Mouse (Mus musculus) urinary bladder, postnatal 14 days (tissue): ENCODE data around the gene Ahdc1.
A peak's percentile ranks its signal among the peaks of the same experiment; 100 is the strongest.

Experiments used
- DNase-seq: peaks from one replicate; pipeline ENCODE4 v3.0.0; 2021; ENCODE audit warnings: low spot score

The Ahdc1 gene

GRCm38 (mm10) chr4:133101751-133102150 is 90.7 kb downstream of the Ahdc1 start:
- DNase-seq: no peak

DNA sequence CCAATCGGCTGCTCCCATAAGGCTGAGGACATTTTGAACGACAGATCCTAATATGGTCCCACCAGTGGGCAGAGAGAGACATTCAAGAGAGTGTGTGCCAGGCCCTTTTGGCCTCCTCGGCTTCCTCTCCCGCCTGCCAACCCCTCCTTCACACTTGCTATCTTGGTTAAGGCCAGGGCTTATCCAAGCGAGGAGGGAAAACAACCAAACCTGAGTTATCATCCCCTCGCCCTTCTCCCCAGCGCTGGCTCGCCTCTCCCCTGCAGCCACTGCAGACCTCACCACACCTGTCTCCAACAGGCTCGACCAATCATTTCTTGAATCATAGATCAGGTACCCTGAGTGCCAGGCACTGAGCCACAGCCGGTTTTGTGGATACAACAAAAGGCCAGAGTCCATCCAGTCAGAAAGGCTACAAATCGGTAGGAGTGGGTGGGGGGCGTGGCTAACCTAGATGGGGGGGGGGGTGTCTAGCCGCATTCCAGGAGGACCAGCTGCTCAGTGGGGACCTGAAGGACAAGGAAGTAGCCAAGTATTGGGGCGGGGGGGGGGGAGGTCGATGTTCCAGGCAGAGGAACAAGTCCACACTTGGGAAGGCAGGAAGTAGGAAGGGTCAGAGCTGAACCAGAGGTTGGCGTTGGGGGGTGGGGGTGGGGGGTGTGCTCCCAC is 92.6 kb downstream of the Ahdc1 start:
- peak; percentile 60 for DNase-seq

DNA sequence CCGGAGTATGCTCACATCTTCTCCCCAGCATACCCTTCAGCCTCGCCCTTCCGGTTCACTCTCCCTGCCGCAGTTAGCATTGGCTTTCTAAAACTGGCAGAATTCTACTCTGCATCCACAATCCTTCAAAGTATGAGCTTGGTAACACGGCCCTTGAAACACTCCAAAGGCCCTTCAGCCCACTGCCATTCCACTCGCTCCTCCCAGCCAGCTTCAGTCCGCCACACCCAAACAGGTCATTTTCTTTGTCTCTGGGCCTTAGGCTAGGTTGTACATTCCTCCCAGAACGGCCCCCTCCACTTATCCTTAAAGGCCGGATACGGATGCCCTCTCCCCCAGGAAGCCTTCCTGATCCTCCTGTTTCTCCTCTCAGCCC is 93.1 kb downstream of the Ahdc1 start:
- DNase-seq: no peak

DNA sequence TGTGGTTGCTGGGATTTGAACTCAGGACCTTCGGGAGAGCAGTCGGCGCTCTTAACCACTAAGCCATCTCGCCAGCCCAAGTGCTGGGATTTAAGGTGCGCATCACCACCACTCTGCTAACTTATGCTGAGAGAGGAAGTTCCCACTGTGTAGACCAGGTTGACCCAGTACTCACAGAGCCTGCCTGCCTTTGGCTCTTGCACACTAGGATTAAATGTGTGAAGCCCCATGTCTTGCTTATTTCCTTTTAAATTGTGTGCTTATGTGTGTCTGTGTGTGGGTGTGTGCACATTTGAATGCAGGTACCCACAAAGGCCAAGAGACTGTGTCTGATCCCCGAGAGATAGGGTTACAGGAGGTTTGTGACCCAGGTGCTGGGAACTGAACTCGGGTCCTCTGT is 95.6 kb downstream of the Ahdc1 start:
- DNase-seq: no peak

DNA sequence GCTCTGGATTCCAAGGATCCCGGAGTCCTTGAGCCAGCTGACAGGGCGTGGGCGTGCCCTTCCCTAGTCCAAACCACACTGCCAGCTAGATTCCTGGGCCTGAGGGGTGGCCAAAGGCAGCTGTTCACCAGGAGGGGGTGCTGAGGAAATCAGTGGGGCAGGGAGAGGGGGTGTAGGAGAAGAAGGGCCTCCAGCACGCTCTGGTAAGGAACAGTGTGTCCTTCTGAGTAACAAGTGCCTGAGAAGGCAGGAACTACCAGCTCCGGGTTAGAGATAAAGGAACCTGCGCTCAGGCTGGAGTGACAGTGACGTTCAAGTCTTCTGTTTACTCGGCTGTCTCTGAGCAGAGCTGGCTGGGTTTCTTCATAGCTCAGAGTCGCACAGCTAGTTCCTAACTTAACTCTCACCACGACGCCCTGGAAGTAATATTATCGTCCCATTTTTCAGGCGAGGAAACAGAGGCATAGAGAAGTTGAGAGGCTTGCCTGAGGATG is 96.8 kb downstream of the Ahdc1 start:
- peak; percentile 70 for DNase-seq

- no peak for DNase-seq
Measured at GRCm38 (mm10) chr4:133108481-133109334, 97.6 kb downstream of the Ahdc1 start.

DNA sequence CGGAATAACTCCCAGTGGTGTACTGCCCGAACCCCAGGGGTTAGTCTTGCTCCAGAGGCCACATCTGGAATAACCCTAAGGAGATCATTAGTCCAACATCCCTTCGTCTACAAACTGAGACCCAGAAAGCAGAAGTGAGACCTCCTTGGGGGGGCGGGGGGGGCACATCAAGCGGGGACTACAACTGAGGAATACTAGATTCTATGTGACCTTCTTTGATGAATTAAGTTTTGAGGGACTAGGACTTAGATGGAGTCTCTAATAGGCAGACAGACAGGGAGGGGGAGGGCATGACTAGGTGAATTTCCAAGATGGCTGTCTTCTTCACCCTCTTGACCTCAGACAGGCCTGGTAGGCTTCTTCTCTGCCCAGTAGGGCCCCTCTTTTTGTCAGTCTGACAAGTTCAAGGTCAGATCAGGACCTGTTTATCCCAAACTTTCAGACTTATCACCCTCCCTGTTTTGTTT is 98.3 kb downstream of the Ahdc1 start:
- no peak for DNase-seq

GRCm38 (mm10) chr4:133112175-133112838 is 101.2 kb downstream of the Ahdc1 start:
- no peak for DNase-seq

- DNase-seq: no peak
Measured at GRCm38 (mm10) chr4:133113351-133113882, 102.4 kb downstream of the Ahdc1 start.

DNA sequence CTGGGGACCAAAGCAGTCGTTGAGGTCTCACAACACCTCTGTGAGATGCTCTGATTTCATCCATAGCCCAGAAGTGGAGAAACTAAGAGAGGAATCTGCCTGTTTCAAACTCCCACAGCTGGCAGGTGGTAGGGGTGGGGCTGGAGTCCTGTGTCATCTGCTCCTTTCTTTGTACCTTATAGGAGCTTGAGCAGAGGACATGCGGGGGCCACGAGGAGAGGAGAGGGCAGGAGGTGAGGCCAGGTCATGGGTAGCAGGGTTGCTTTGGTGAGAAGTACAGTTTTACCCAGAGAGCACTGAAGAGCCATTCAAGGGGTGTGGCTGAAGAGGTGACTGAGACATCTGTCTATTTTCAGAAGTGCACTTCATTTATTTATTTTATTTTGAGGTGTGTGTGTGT is 103.7 kb downstream of the Ahdc1 start:
- no peak for DNase-seq

- no peak for DNase-seq
Measured at GRCm38 (mm10) chr4:133115721-133116429, 104.8 kb downstream of the Ahdc1 start.

DNA sequence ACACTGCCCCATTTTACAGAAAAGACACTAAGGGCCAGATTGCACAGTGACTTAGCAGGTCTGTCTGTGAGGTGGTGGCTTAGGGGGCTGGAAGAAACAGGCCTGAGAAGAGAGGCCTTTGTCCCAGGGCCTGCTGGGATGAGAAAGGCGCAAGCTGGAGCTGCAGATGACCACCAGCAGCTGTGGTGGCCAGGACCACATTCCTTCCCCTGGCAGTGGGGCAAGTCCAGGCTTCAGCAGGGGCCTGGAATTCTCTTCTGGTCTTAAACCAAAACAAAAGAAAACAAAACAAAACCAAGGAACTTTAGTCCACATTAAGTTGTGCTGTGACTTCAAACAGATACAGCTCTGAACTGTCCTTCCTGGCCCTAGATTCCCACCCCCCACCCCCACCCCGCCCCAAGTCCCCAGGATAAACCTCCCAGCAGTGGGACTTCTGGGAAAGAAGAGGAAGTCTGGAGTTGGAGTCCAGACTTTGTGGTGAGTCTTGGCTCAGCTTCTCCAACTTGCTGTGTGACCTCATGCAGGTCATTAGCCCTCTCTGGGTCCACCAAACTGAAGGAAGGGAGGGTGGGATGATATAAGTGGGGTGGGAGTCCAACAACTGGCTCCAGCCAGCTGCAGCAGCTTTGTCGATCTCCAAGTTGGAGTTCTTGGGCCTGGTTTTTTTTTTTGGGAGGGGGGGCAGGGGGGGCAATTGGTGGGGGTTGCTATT is 105.9 kb downstream of the Ahdc1 start:
- no peak for DNase-seq

GRCm38 (mm10) chr4:133117556-133118411 is 106.7 kb downstream of the Ahdc1 start:
- DNase-seq: peak; percentile 82

DNA sequence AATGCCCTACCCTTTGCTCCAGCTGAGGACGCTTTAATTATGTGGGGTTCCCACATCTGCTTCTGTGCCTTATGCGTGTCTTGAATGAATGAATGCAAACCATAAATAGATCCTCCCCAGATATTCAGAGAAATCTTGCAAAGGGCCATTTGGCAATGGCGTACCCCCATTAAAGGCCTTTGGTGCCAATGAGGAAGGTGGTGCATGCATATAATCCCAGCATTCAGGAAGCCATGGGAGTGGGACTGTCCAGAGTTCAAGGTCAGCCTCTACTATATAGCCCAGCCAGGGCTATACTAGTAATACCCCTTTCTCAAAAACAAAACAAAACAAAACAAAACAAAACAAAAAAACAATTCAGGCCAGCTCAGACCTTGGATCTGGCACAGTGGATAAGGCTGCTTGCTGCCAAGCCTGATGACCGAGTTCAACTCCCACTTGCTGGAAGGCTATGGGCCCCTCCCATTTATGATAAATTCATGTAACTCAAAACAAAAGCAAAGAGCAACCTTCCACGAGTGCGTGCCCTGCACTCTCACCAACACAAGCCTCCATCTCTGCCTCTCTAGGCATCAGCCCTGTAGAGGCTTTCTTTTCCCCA is 107.8 kb downstream of the Ahdc1 start:
- DNase-seq: no peak

DNA sequence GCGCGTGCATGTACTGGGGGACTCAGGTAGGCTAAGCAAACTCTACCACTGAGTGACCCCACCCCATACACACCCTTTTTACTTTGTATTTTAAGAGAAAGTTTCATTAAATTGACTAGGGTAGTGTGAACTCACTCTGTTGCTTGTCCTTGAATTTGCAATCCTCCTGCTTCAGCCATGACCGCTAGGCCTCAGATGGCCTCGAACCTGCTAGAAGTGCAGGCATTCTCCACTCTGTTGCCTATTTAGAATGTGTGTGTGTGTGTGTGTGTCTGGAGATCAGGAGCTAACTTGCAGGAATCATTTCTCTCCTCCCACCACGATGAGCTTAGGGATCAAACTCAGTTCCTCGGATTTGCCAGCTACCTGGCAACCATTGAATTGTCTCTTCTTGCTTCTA is 108.5 kb downstream of the Ahdc1 start:
- no peak for DNase-seq

DNA sequence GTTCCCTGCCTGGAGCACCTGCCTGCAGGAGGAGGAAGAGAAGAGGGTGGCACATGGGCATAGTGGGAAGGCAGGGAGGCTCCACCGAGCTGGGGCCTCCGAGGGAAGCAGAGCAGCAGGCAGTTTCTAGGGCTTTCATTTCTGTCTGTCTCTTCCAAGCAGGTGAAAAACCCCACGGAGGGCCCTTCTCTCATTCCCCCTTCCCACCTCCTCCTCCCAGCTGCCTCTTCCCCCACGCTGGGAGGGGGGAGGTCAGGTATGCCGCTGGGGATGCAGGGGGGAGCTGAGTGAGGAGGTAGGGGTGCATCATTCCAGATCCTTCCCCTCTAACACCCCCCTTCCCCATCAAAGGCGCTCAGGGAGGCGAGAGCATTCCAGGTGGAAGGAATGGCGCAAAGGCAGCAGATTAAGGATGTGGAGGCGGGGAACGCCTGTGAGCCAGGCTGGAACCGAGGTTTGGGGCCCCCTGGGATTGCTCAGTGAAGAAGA is 109.8 kb downstream of the Ahdc1 start:
- DNase-seq: no peak

DNA sequence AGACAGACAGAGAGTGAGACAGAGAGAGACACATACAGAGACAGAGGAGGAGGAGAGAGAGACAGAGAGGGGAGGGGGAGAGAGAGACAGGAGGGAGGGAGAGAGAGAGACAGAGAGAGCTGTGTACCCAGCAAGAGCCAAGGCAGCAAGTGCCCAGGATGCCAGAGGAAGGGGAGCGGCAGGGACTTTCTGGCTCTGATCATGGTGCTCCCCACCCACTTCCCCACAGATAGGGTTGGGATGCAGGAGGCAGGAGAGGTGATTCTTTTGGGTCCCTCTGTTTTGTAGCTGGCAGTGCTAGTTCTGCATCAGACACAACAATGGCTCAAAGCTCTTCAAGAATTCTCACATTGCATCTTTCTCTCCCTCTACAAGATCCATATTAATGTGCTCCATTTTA is 110.4 kb downstream of the Ahdc1 start:
- DNase-seq: no peak

GRCm38 (mm10) chr4:133121974-133122637 is 111.0 kb downstream of the Ahdc1 start:
- DNase-seq: no peak

DNA sequence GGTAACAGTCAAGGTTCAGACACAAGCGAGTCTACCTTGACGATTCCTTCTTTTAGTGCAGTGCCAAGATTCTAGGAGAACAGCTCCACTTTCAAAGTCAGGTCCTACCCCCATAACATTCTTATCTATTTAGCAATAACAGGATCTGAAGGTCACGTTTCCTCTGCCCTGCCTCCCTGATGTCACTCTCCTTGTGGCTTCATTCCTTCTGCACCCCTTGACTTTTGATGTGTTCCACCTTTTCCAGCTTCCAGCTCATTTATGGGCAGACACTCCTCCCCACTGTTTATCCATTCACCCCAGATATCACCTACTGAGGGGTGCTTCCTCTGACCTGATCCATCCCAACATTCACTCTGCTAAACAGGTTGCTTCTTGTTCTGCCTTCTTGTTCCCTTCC is 116.0 kb downstream of the Ahdc1 start:
- no peak for DNase-seq
